Mouse (Mus musculus) MEL (cell line): ENCODE results near the gene Osgep. TPM values are rescaled to one million over a fixed set of nuclear protein-coding genes. Genes with fewer than 3 reads are reported as not detected.
"Not testable (repeated sequence)": the region's sequence is repeated elsewhere in the genome, so short reads cannot be mapped to it uniquely, and the experiment has no call there.

ENCODE experiments used
- DNase-seq: peaks from one replicate; pipeline ENCODE4 v3.0.0; 2011; ENCODE audit warnings: low read depth, low spot score
- H3K27ac ChIP-seq: 2 replicates; pipeline ENCODE4 v1.5.1; 2012; ENCODE audit warnings: low read depth, mild to moderate bottlenecking, control low read depth, low read length, moderate library complexity; ENCODE audit not compliant: control insufficient read depth
- H3K27me3 ChIP-seq, 2 experiments: fragments of 150-350 bp in 1 of 2; sonication (generic) in 1 of 2; 2 replicates each; pipeline ENCODE4 v1.6.1; 2012; ENCODE audit warnings: low read length in 2 of 2, mild to moderate bottlenecking in 2 of 2, improper control_type of control experiment in 1 of 2, moderate library complexity in 1 of 2; ENCODE audit not compliant: insufficient read depth in 2 of 2, control insufficient read depth in 1 of 2
- H3K36me3 ChIP-seq, 2 experiments: 2 replicates each; pipeline ENCODE4 v1.6.1; 2012 to 2014; ENCODE audit warnings: low read length in 2 of 2, improper control_type of control experiment in 1 of 2, inconsistent platforms in 1 of 2, mild to moderate bottlenecking in 1 of 2; ENCODE audit not compliant: insufficient read depth in 2 of 2, control insufficient read depth in 1 of 2
- H3K4me1 ChIP-seq, 2 experiments: fragments of 150-350 bp in 1 of 2; sonication (generic) in 1 of 2; 2 replicates each; pipeline ENCODE4 v1.6.1; 2012; ENCODE audit warnings: low read length in 2 of 2, improper control_type of control experiment in 1 of 2, mild to moderate bottlenecking in 1 of 2; ENCODE audit not compliant: insufficient read depth in 2 of 2, control insufficient read depth in 1 of 2
- H3K4me3 ChIP-seq, 2 experiments: fragments of 150-350 bp in 1 of 2; sonication (generic) in 1 of 2; 2 replicates each; pipeline ENCODE4 v1.5.1; 2012; ENCODE audit warnings: low read depth in 2 of 2, low read length in 2 of 2, mild to moderate bottlenecking in 2 of 2, moderate library complexity in 2 of 2, control low read depth in 1 of 2, improper control_type of control experiment in 1 of 2; ENCODE audit not compliant: control insufficient read depth in 1 of 2, insufficient read depth in 1 of 2
- H3K79me2 ChIP-seq: 2 replicates; pipeline ENCODE4 v1.6.1; 2012; ENCODE audit warnings: mild to moderate bottlenecking, low read length, moderate library complexity; ENCODE audit not compliant: control insufficient read depth, poor library complexity, insufficient read depth
- H3K9ac ChIP-seq: 2 replicates; pipeline ENCODE4 v1.6.1; 2012; ENCODE audit warnings: low read depth, mild to moderate bottlenecking, control low read depth, low read length, moderate library complexity; ENCODE audit not compliant: control insufficient read depth, poor library complexity, severe bottlenecking
- H3K9me3 ChIP-seq: fragments of 150-350 bp; sonication (generic); replicated peaks from 2 replicates; pipeline ENCODE4 v1.6.1; 2012; ENCODE audit warnings: mild to moderate bottlenecking, low read length, improper control_type of control experiment, moderate library complexity; ENCODE audit not compliant: insufficient read depth
- BHLHE40 ChIP-seq: IDR thresholded peaks from 2 replicates; pipeline ENCODE4 v1.6.1; 2012; ENCODE audit warnings: low read depth, mild to moderate bottlenecking, inconsistent platforms, low read length, improper control_type of control experiment, borderline replicate concordance
- CHD1 ChIP-seq: IDR thresholded peaks from 2 replicates; pipeline ENCODE4 v1.6.1; 2012; ENCODE audit warnings: low read depth, mild to moderate bottlenecking, inconsistent platforms, low read length, improper control_type of control experiment
- E2F4 ChIP-seq: IDR thresholded peaks from 2 replicates; pipeline ENCODE4 v1.6.1; 2011; ENCODE audit warnings: low read depth, low read length, improper control_type of control experiment, borderline replicate concordance
- GATA1 ChIP-seq: IDR thresholded peaks from 2 replicates; pipeline ENCODE4 v1.6.1; 2011; ENCODE audit warnings: low read depth, low read length, improper control_type of control experiment
- JUND ChIP-seq: IDR thresholded peaks from 2 replicates; pipeline ENCODE4 v1.6.1; 2011; ENCODE audit warnings: low read depth, mild to moderate bottlenecking, improper control_type of control experiment, low read length
- MAFK ChIP-seq: IDR thresholded peaks from 2 replicates; pipeline ENCODE4 v1.6.1; 2011; ENCODE audit warnings: low read depth, mild to moderate bottlenecking, low read length, improper control_type of control experiment, borderline replicate concordance
- MEF2A ChIP-seq: IDR thresholded peaks from 2 replicates; pipeline ENCODE4 v1.6.1; 2014; ENCODE audit warnings: low read depth, mild to moderate bottlenecking, inconsistent platforms, low read length, improper control_type of control experiment; ENCODE audit not compliant: poor library complexity, insufficient replicate concordance, severe bottlenecking; ENCODE audit errors: extremely low read depth
- MYB ChIP-seq: IDR thresholded peaks from 2 replicates; pipeline ENCODE4 v1.6.1; 2011; ENCODE audit warnings: mild to moderate bottlenecking, low read depth, low read length, improper control_type of control experiment
- MYC ChIP-seq: IDR thresholded peaks from 2 replicates; pipeline ENCODE4 v1.6.1; 2011; ENCODE audit warnings: low read depth, mild to moderate bottlenecking, low read length, improper control_type of control experiment, moderate library complexity
- NELFE ChIP-seq: IDR thresholded peaks from 2 replicates; pipeline ENCODE4 v1.6.1; 2011; ENCODE audit warnings: low read depth, low read length, improper control_type of control experiment
- POLR2A ChIP-seq, 2 experiments: IDR thresholded peaks; 2 replicates each; pipeline ENCODE4 v1.6.1; 2011 to 2012; ENCODE audit warnings: low read length in 2 of 2, mild to moderate bottlenecking in 2 of 2, control low read depth in 1 of 2, improper control_type of control experiment in 1 of 2, low read depth in 1 of 2, moderate library complexity in 1 of 2; ENCODE audit not compliant: control insufficient read depth in 1 of 2, insufficient read depth in 1 of 2, poor library complexity in 1 of 2
- POLR2AphosphoS5 ChIP-seq: IDR thresholded peaks from 2 replicates; pipeline ENCODE4 v1.6.1; 2012; ENCODE audit warnings: low read depth, borderline replicate concordance, mild to moderate bottlenecking, inconsistent platforms, low read length, moderate library complexity, mixed read lengths
- RAD21 ChIP-seq: IDR thresholded peaks from 2 replicates; pipeline ENCODE4 v1.6.1; 2011; ENCODE audit warnings: mild to moderate bottlenecking, low read depth, low read length, improper control_type of control experiment
- SIN3A ChIP-seq: IDR thresholded peaks from 2 replicates; pipeline ENCODE4 v1.6.1; 2012; ENCODE audit warnings: low read length, improper control_type of control experiment, inconsistent platforms
- SMC3 ChIP-seq: IDR thresholded peaks from 2 replicates; pipeline ENCODE4 v1.6.1; 2011; ENCODE audit warnings: low read depth, low read length, improper control_type of control experiment
- TBP ChIP-seq: IDR thresholded peaks from 2 replicates; pipeline ENCODE4 v1.8.0; 2011; ENCODE audit warnings: low read depth, low read length, improper control_type of control experiment
- USF1 ChIP-seq: IDR thresholded peaks from 2 replicates; pipeline ENCODE4 v1.6.1; 2014; ENCODE audit warnings: low read depth, mild to moderate bottlenecking, inconsistent platforms, low read length, improper control_type of control experiment, moderate library complexity
- ZKSCAN1 ChIP-seq: IDR thresholded peaks from 2 replicates; pipeline ENCODE4 v1.6.1; 2012; ENCODE audit warnings: low read depth, mild to moderate bottlenecking, inconsistent platforms, low read length, improper control_type of control experiment, moderate library complexity
- ZMIZ1 ChIP-seq: IDR thresholded peaks from 2 replicates; pipeline ENCODE4 v1.6.1; 2012; ENCODE audit warnings: low read depth, mild to moderate bottlenecking, inconsistent platforms, low read length, improper control_type of control experiment, moderate library complexity
- polyA plus RNA-seq, 2 experiments: library from polyadenylated mRNA; stranded (reverse) in 1 of 2; unstranded in 1 of 2; fragments of >175 nt in 1 of 2; fragments of >200 nt in 1 of 2; gene quantifications; 2 replicates each; pipeline versions ENCODE4 v1.2.1 to v1.2.4; 2012; ENCODE audit warnings: low replicate concordance in 2 of 2, low read depth in 1 of 2; ENCODE audit not compliant: insufficient read length in 2 of 2, insufficient read depth in 1 of 2, missing spikeins in 1 of 2
- total RNA-seq: library from RNA; depleted of rRNA; stranded (reverse); fragments of 300-350 nt; gene quantifications from 2 replicates; pipeline ENCODE4 v1.2.3, GENCODE M21; 2012

Gene Osgep
- total and polyA plus RNA-seq, 3 experiments: 29.6 to 45.1 TPM; not detected in 1

- H3K79me2 ChIP-seq: peaks cover 21% of the 10 kb centered on the region
- peak overlapping the region; percentile 78 to 90 for H3K4me3 ChIP-seq
- not testable (repeated sequence) for H3K27me3 ChIP-seq, H3K9me3 ChIP-seq, H3K36me3 ChIP-seq, H3K4me1 ChIP-seq
- peak overlapping the region; percentile 83; the same call in 1 of the 2 replicates for H3K27ac ChIP-seq
- peak; percentile 51 for DNase-seq
- TF ChIP-seq TBP: peak; percentile 94
- H3K9ac ChIP-seq: peak overlapping the region; percentile 76
Observed at GRCm38 (mm10) chr14:50923437-50923836, 1.3 kb downstream of the Osgep start.

- no peak overlapping the region for H3K27ac ChIP-seq
- no peak for TF ChIP-seq RAD21
- no peak for TF ChIP-seq SMC3
- no peak for TF ChIP-seq ZMIZ1
- TF ChIP-seq GATA1: no peak
- TF ChIP-seq E2F4: no peak
- TF ChIP-seq JUND: no peak
- no peak for TF ChIP-seq NELFE
- TF ChIP-seq SIN3A: no peak
- TF ChIP-seq POLR2AphosphoS5: no peak
- TF ChIP-seq MAFK: no peak
- no peak for TF ChIP-seq ZKSCAN1
- TF ChIP-seq CHD1: no peak
- TF ChIP-seq USF1: no peak
- no peak for TF ChIP-seq MYB
- no peak for TF ChIP-seq POLR2A (IDR thresholded peaks at IDR 0.05; ENCODE audit: control insufficient read depth in 1 of 2, insufficient read depth in 1 of 2, low read depth in 1 of 2, low read length in 2 of 2, poor library complexity in 1 of 2)
- TF ChIP-seq MEF2A: no peak
- TF ChIP-seq MYC: no peak
- no peak for TF ChIP-seq BHLHE40
- no peak overlapping the region for H3K9ac ChIP-seq
- H3K27me3 ChIP-seq: no peaks in the 10 kb centered on the region
- H3K79me2 ChIP-seq: no peaks in the 10 kb centered on the region
- H3K36me3 ChIP-seq: no peaks in the 10 kb centered on the region; a peak in 1 of 4 replicates
- H3K4me1 ChIP-seq: no peaks in the 10 kb centered on the region
- H3K4me3 ChIP-seq: no peak overlapping the region
- no peaks in the 10 kb centered on the region for H3K9me3 ChIP-seq
- no peak for DNase-seq
Observed at GRCm38 (mm10) chr14:50911356-50911755, 13.3 kb downstream of the Osgep start.
